ENCODE assay signal across 34 mouse cellular contexts in genomic region chr6:126932896-126933295, GRCm38 (mm10). TPM values are rescaled to one million over a fixed set of nuclear protein-coding genes. Genes with fewer than 3 reads are reported as not detected.
DNase-seq lines count a peak whose midpoint lies in the region; ATAC-seq and TF ChIP-seq lines count a peak whose summit lies in the region.
"Had no signal": no experiment of that assay in that cellular context is flagged by ENCODE, and none has a peak within 500 bp of the region (broad histone marks: within the 10 kb centered on the region; RNA-seq: fewer than 3 reads in every experiment).

No protein-coding gene starts in this region.

- in situ Hi-C loops in Patski (cut with MboI; ENCODE audit: low pct_unique_long_range_greater_than_20kb): no loop called here

- CTCF ChIA-PET in Patski (lab: Charles Lee): no interaction called here

- peak; percentile 3 for DNase-seq in kidney, postnatal 14 days
- DNase-seq in kidney, adult 8-10 months: no peak
- no peak for DNase-seq in G1E (ENCODE audit: low spot score)
- peak; percentile 62 for DNase-seq in Patski (ENCODE audit: low read depth, low spot score)
- no peak for DNase-seq in midbrain, embryonic 10.5 days (ENCODE audit: low spot score)
- no peak for DNase-seq in hindbrain, postnatal 0 days (ENCODE audit: low spot score)
- DNase-seq: adrenal gland, adult 2 months; adrenal gland, postnatal 14 days; B cell, adult 2 months; cerebellum, adult 11-12 months; cerebellum, adult 8-10 months; cerebellum, postnatal 10 days; cerebellum, postnatal 36 days; embryo, embryonic 11 days; gastrocnemius, postnatal 14 days; heart, adult 11 months; heart, postnatal 14 days; heart, postnatal 4 days had no signal

- H3K4me3 ChIP-seq in G1E (ENCODE audit: low read depth, low read length): no peak overlapping the region
- no peak overlapping the region for H3K4me3 ChIP-seq in midbrain, embryonic 10.5 days
- H3K4me3 ChIP-seq in hindbrain, postnatal 0 days (ENCODE audit: low read length): no peak overlapping the region
- H3K4me3 ChIP-seq: embryonic facial prominence, embryonic 10.5 days; embryonic facial prominence, embryonic 13.5 days; forebrain, embryonic 10.5 days; forebrain, embryonic 13.5 days; heart, embryonic 12.5 days; heart, embryonic 15.5 days had no signal

- WGBS in midbrain, embryonic 10.5 days: 92% methylated on average over 2 of the region's 2 CpGs
- WGBS in hindbrain, postnatal 0 days: 89% methylated on average over 2 of the region's 2 CpGs

- H3K4me1 ChIP-seq in G1E (ENCODE audit: insufficient read depth, low read depth, low read length): peaks cover 22% of the 10 kb centered on the region
- H3K4me1 ChIP-seq in midbrain, embryonic 10.5 days: peaks cover 8% of the 10 kb centered on the region
- H3K4me1 ChIP-seq in hindbrain, postnatal 0 days (ENCODE audit: insufficient read depth, low read length): no peaks in the 10 kb centered on the region

- TF ChIP-seq CTCF in G1E (IDR thresholded peaks at IDR 0.05; ENCODE audit: low read depth, low read length) (no peak), Patski (IDR thresholded peaks at IDR 0.05) (no peak)
- no peak for TF ChIP-seq CTCF in hindbrain, postnatal 0 days (IDR thresholded peaks at IDR 0.05; ENCODE audit: low read depth)

- ATAC-seq in G1E (ENCODE audit: extremely low read depth, insufficient number of reproducible peaks, low FRiP score, poor library complexity, severe bottlenecking) (0 out of 2 replicates have a peak, but pooled peaks have one; percentile 4), Patski (peak; percentile 93)
- ATAC-seq in hindbrain, postnatal 0 days: no peak
- ATAC-seq: forebrain, embryonic 13.5 days; forebrain, embryonic 16.5 days; intestine, postnatal 0 days had no signal

- H3K27me3 ChIP-seq in G1E (ENCODE audit: insufficient read depth, low read length) (no peaks in the 10 kb centered on the region), Patski (no peaks in the 10 kb centered on the region)
- H3K27me3 ChIP-seq in midbrain, embryonic 10.5 days (ENCODE audit: low read depth, poor library complexity, severe bottlenecking): no peaks in the 10 kb centered on the region
- no peaks in the 10 kb centered on the region for H3K27me3 ChIP-seq in hindbrain, postnatal 0 days (ENCODE audit: insufficient read depth, low read length)
- H3K27me3 ChIP-seq: CH12.LX; embryonic facial prominence, embryonic 13.5 days; forebrain, embryonic 13.5 days; heart, embryonic 12.5 days; heart, embryonic 15.5 days had no signal

- H3K9ac ChIP-seq in hindbrain, postnatal 0 days (replicated peaks; ENCODE audit: low read length): no peak overlapping the region
- H3K9ac ChIP-seq: embryonic facial prominence, embryonic 13.5 days; forebrain, embryonic 13.5 days; heart, embryonic 12.5 days; heart, embryonic 15.5 days; hindbrain, embryonic 14.5 days had no signal

- H3K27ac ChIP-seq in midbrain, embryonic 10.5 days (replicated peaks): no peak overlapping the region
- H3K27ac ChIP-seq in hindbrain, postnatal 0 days: no peak overlapping the region
- H3K27ac ChIP-seq: embryonic facial prominence, embryonic 10.5 days; embryonic facial prominence, embryonic 13.5 days; forebrain, embryonic 10.5 days; forebrain, embryonic 13.5 days; heart, embryonic 15.5 days; hindbrain, embryonic 14.5 days had no signal

- H3K9me3 ChIP-seq in G1E (replicated peaks): no peaks in the 10 kb centered on the region
- H3K9me3 ChIP-seq in midbrain, embryonic 10.5 days (replicated peaks): no peaks in the 10 kb centered on the region
- no peaks in the 10 kb centered on the region for H3K9me3 ChIP-seq in hindbrain, postnatal 0 days (ENCODE audit: low read length)
- H3K9me3 ChIP-seq: embryonic facial prominence, embryonic 10.5 days; embryonic facial prominence, embryonic 13.5 days; forebrain, embryonic 10.5 days; forebrain, embryonic 13.5 days; heart, embryonic 12.5 days; heart, embryonic 15.5 days had no signal

- H3K36me3 ChIP-seq in G1E (replicated peaks): peaks cover 84% of the 10 kb centered on the region
- peaks cover 75% of the 10 kb centered on the region for H3K36me3 ChIP-seq in midbrain, embryonic 10.5 days
- H3K36me3 ChIP-seq in hindbrain, postnatal 0 days (ENCODE audit: insufficient read depth, low read length): no peaks in the 10 kb centered on the region; the same call in 1 of the 2 replicates

- POLR2A ChIA-PET in Patski (lab: Charles Lee): no interaction called here

- no peak overlapping the region for H3K4me2 ChIP-seq in hindbrain, postnatal 0 days (ENCODE audit: low read depth, low read length)
- H3K4me2 ChIP-seq: embryonic facial prominence, embryonic 13.5 days; forebrain, embryonic 13.5 days; heart, embryonic 12.5 days; heart, embryonic 15.5 days; hindbrain, embryonic 14.5 days had no signal

RNA-seq across cellular contexts. Expression of gene Rad51ap1, which starts 6.5 kb away (rescaled TPM):
- total RNA-seq in G1E (2014; fragmentation: Nextera tagmentation): 75.9 and 77.4 TPM in 2 replicates
- total RNA-seq in G1E (2017): 180 and 187 TPM in 2 replicates
- polyA plus RNA-seq in G1E (2012): 41.8 and 50.2 TPM in 2 replicates
- polyA plus RNA-seq in Patski (2021): 14.4 TPM
- polyA plus RNA-seq in midbrain, embryonic 10.5 days (2016; fragmentation: Nextera tagmentation; extraction: Ambion mirVana): 72.8 and 83.1 TPM in 2 replicates
- 7.5 and 8.3 TPM in 2 replicates for total RNA-seq in hindbrain, postnatal 0 days (2014; rRNA removed)
- 14.9 and 17.3 TPM in 2 replicates for polyA plus RNA-seq in hindbrain, postnatal 0 days (2015; fragmentation: Nextera tagmentation; extraction: Ambion mirVana)

RNA-seq across cellular contexts. Expression of gene D6Wsu163e, which starts 6.9 kb away (rescaled TPM):
- total RNA-seq in G1E (2014; fragmentation: Nextera tagmentation) (27.3 and 36.3 TPM in 2 replicates), G1E (2017) (61.2 and 65.9 TPM in 2 replicates)
- polyA plus RNA-seq in G1E (2012) (3.3 and 4.0 TPM in 2 replicates), Patski (2021) (26.6 TPM)
- polyA plus RNA-seq in midbrain, embryonic 10.5 days (2016; fragmentation: Nextera tagmentation; extraction: Ambion mirVana): 16.0 and 17.5 TPM in 2 replicates
- total RNA-seq in hindbrain, postnatal 0 days (2014; rRNA removed): 15.0 and 15.3 TPM in 2 replicates
- 27.4 and 29.5 TPM in 2 replicates for polyA plus RNA-seq in hindbrain, postnatal 0 days (2015; fragmentation: Nextera tagmentation; extraction: Ambion mirVana)

RNA-seq across cellular contexts. Expression of gene Dyrk4, which starts 11.3 kb away (rescaled TPM):
- total RNA-seq in G1E (2014; fragmentation: Nextera tagmentation): not detected in 2 replicates
- total RNA-seq in G1E (2017): not detected in 2 replicates
- polyA plus RNA-seq in G1E (2012): not detected in 2 replicates
- polyA plus RNA-seq in Patski (2021): not detected
- 0.06 and 0.11 TPM in 2 replicates for polyA plus RNA-seq in midbrain, embryonic 10.5 days (2016; fragmentation: Nextera tagmentation; extraction: Ambion mirVana)
- not detected in 2 replicates for total RNA-seq in hindbrain, postnatal 0 days (2014; rRNA removed)
- 0.08 and 0.30 TPM in 2 replicates for polyA plus RNA-seq in hindbrain, postnatal 0 days (2015; fragmentation: Nextera tagmentation; extraction: Ambion mirVana)
- total RNA-seq: adrenal gland, adult 2 months; adrenal gland, postnatal 4 days; gastrocnemius, adult 18-20 months; gastrocnemius, postnatal 14 days; gastrocnemius, postnatal 4 days; heart, postnatal 14 days; heart, postnatal 4 days; MEL had no signal
- polyA plus RNA-seq: adrenal gland, adult 2 months; embryonic facial prominence, embryonic 10.5 days; forebrain, embryonic 16.5 days; heart, embryonic 12.5 days; heart, embryonic 15.5 days; hindbrain, embryonic 11.5 days; intestine, embryonic 14.5 days; intestine, postnatal 0 days had no signal

Comparison
In these comparisons a context has a peak if more than half of its experiments do, and no peak if none do; other contexts are left out.
1. DNase-seq: peak in kidney, postnatal 14 days (single experiment) and Patski (single experiment); none in kidney, adult 8-10 months (0 of 2), G1E (single experiment), midbrain, embryonic 10.5 days (single experiment) and hindbrain, postnatal 0 days (single experiment).